Mouse (Mus musculus) kidney, postnatal 14 days (tissue): ENCODE data around the gene Ift88.

Experiments used
- DNase-seq: peaks from one replicate; pipeline ENCODE4 v3.0.0; 2022; ENCODE audit warnings: mixed read lengths

The Ift88 gene

GRCm38 (mm10) chr14:57423432-57424211 is at the start of gene Ift88:
Gene Ift88 (plus strand): TSS chr14:57424062.
- DNase-seq = peak; percentile 95

- no peak for DNase-seq
Measured at GRCm38 (mm10) chr14:57375205-57375604, 48.7 kb upstream of the Ift88 start.

GRCm38 (mm10) chr14:57376016-57376415 is 47.8 kb upstream of the Ift88 start:
- DNase-seq = no peak

- DNase-seq = peak; percentile 84
Measured at GRCm38 (mm10) chr14:57376956-57377355, 46.9 kb upstream of the Ift88 start.

GRCm38 (mm10) chr14:57377531-57377930 is 46.3 kb upstream of the Ift88 start:
- DNase-seq = peak; percentile 50

GRCm38 (mm10) chr14:57385667-57386066 is 38.2 kb upstream of the Ift88 start:
- DNase-seq = no peak

- DNase-seq = peak; percentile 47
Measured at GRCm38 (mm10) chr14:57386758-57387561, 36.9 kb upstream of the Ift88 start.

- no peak for DNase-seq
Measured at GRCm38 (mm10) chr14:57391621-57392020, 32.2 kb upstream of the Ift88 start.

GRCm38 (mm10) chr14:57392278-57392677 is 31.6 kb upstream of the Ift88 start:
- DNase-seq = peak; percentile 36

GRCm38 (mm10) chr14:57395470-57395869 is 28.4 kb upstream of the Ift88 start:
- peak; percentile 63 for DNase-seq

- DNase-seq = peak; percentile 71
Measured at GRCm38 (mm10) chr14:57397221-57397620, 26.6 kb upstream of the Ift88 start.

GRCm38 (mm10) chr14:57398065-57398757 is 25.7 kb upstream of the Ift88 start, which contains the start of gene Cryl1:
Gene Cryl1 (minus strand): TSS chr14:57398529.
- DNase-seq = peak; percentile 98

GRCm38 (mm10) chr14:57398813-57399427 is 24.9 kb upstream of the Ift88 start:
- peak; percentile 57 for DNase-seq

GRCm38 (mm10) chr14:57402815-57403214 is 21.0 kb upstream of the Ift88 start:
- no peak for DNase-seq

- DNase-seq = peak; percentile 79
Measured at GRCm38 (mm10) chr14:57407039-57407987, 16.5 kb upstream of the Ift88 start.

- no peak for DNase-seq
Measured at GRCm38 (mm10) chr14:57408100-57408499, 15.8 kb upstream of the Ift88 start.

GRCm38 (mm10) chr14:57409106-57409505 is 14.8 kb upstream of the Ift88 start:
- no peak for DNase-seq

GRCm38 (mm10) chr14:57412166-57412565 is 11.7 kb upstream of the Ift88 start:
- DNase-seq = no peak

GRCm38 (mm10) chr14:57417187-57417586 is 6.7 kb upstream of the Ift88 start:
- no peak for DNase-seq

- no peak for DNase-seq
Measured at GRCm38 (mm10) chr14:57424212-57424561, 325 bp downstream of the Ift88 start.

GRCm38 (mm10) chr14:57430451-57430850 is 6.6 kb downstream of the Ift88 start:
- no peak for DNase-seq

- no peak for DNase-seq
Measured at GRCm38 (mm10) chr14:57452516-57452915, 28.7 kb downstream of the Ift88 start.
